Mouse (Mus musculus) myocyte (in vitro differentiated cells): Measurements from ENCODE around the gene Chd1. TPM values are rescaled to one million over a fixed set of nuclear protein-coding genes. Genes with fewer than 3 reads are reported as not detected.
"Not testable (repeated sequence)": the region's sequence is repeated elsewhere in the genome, so short reads cannot be mapped to it uniquely, and the experiment has no call there.

Source experiments
- H3K27me3 ChIP-seq: one replicate; pipeline ENCODE4 v1.6.1; 2011; ENCODE audit not compliant: control insufficient read depth, insufficient read depth, insufficient read length
- H3K36me3 ChIP-seq: one replicate; pipeline ENCODE4 v1.6.1; 2011; ENCODE audit not compliant: control insufficient read depth, insufficient read depth
- H3K4me2 ChIP-seq: one replicate; pipeline ENCODE4 v1.6.1; 2011; ENCODE audit warnings: low read depth, control low read depth
- H3K4me3 ChIP-seq: one replicate; pipeline ENCODE4 v1.5.1; 2011; ENCODE audit warnings: mild to moderate bottlenecking, control low read depth, moderate library complexity
- H3K79me2 ChIP-seq: one replicate; pipeline ENCODE4 v1.6.1; 2011; ENCODE audit not compliant: control insufficient read depth, insufficient read depth
- H3ac ChIP-seq: one replicate; pipeline ENCODE4 v1.6.1; 2011; ENCODE audit not compliant: control insufficient read depth, insufficient read length
- CEBPB ChIP-seq: IDR thresholded peaks from 2 replicates; pipeline ENCODE4 v1.6.1; 2011; ENCODE audit warnings: mild to moderate bottlenecking, moderate library complexity; ENCODE audit not compliant: poor library complexity, insufficient read depth, severe bottlenecking
- E2F4 ChIP-seq: IDR thresholded peaks from one replicate; pipeline ENCODE4 v1.6.1; 2011; ENCODE audit warnings: mild to moderate bottlenecking, control low read depth, moderate library complexity; ENCODE audit not compliant: insufficient read depth
- MAX ChIP-seq: IDR thresholded peaks from one replicate; pipeline ENCODE4 v1.6.1; 2011; ENCODE audit warnings: low read depth, mild to moderate bottlenecking, control low read depth
- MYOD1 ChIP-seq, 3 experiments: IDR thresholded peaks; one replicate each; pipeline ENCODE4 v1.6.1; 2011; ENCODE audit warnings: control low read depth in 2 of 3, low read depth in 2 of 3, mild to moderate bottlenecking in 2 of 3, moderate library complexity in 1 of 3; ENCODE audit not compliant: insufficient read length in 2 of 3, control insufficient read depth in 1 of 3
- MYOG ChIP-seq, 3 experiments: IDR thresholded peaks; one replicate each; pipeline ENCODE4 v1.6.1; 2011; ENCODE audit warnings: control low read depth in 2 of 3, low read depth in 2 of 3, mild to moderate bottlenecking in 2 of 3; ENCODE audit not compliant: insufficient read length in 2 of 3, control insufficient read depth in 1 of 3, insufficient read depth in 1 of 3
- POLR2A ChIP-seq: IDR thresholded peaks from one replicate; pipeline ENCODE4 v1.6.1; 2011; ENCODE audit warnings: low read depth, mild to moderate bottlenecking, control low read depth, moderate library complexity; ENCODE audit not compliant: insufficient read length
- POLR2AphosphoS2 ChIP-seq: IDR thresholded peaks from one replicate; pipeline ENCODE4 v1.6.1; 2011; ENCODE audit warnings: low read depth, control low read depth; ENCODE audit not compliant: insufficient read length
- REST ChIP-seq: IDR thresholded peaks from one replicate; pipeline ENCODE4 v1.6.1; 2011; ENCODE audit warnings: mild to moderate bottlenecking, control low read depth, moderate library complexity; ENCODE audit not compliant: insufficient read depth, insufficient read length
- SRF ChIP-seq: IDR thresholded peaks from one replicate; pipeline ENCODE4 v1.6.1; 2011; ENCODE audit warnings: low read depth; ENCODE audit not compliant: control insufficient read depth, insufficient read length
- TCF12 ChIP-seq: IDR thresholded peaks from one replicate; pipeline ENCODE4 v1.6.1; 2011; ENCODE audit warnings: mild to moderate bottlenecking, control low read depth; ENCODE audit not compliant: poor library complexity, insufficient read depth, severe bottlenecking
- TCF3 ChIP-seq: IDR thresholded peaks from one replicate; pipeline ENCODE4 v1.6.1; 2011; ENCODE audit warnings: low read depth, control low read depth; ENCODE audit not compliant: insufficient read length
- USF1 ChIP-seq: IDR thresholded peaks from one replicate; pipeline ENCODE4 v1.6.1; 2011; ENCODE audit warnings: low read depth, mild to moderate bottlenecking, control low read depth, moderate library complexity
- polyA plus RNA-seq: library from polyadenylated mRNA; unstranded; fragments of >200 nt; fragmentation: generic; extraction: Trizol; gene quantifications from one replicate; pipeline ENCODE4 v1.2.1, GENCODE M21; 2012; ENCODE audit warnings: missing spikeins

The Chd1 gene
- polyA plus RNA-seq, 1 experiment = 4.6 TPM

DNA sequence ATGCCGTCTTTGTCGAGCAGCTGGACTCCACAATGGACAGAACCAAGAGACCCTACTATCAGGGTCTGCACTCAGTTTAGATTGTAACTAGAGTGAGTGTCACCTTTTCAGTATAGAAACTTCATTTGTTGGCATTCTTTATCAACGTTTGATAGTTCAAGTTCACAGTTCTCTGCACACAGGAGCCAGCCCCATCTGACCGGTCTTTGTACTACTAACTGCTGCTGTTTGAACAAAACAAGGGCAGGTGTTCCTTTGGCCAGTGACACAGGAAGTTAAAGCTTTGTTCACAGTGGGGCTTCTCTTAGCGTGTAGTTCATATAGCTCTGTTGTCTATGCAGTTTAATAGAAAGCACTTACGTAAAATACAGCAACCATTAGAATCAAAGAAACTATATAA lies 43.3 kb downstream of the Chd1 start:
- Histone ChIP-seq H3K36me3 (peaks cover 46% of the 10 kb centered on the region), H3ac (no peak overlapping the region), H3K27me3 (no peaks in the 10 kb centered on the region), H3K79me2 (peaks cover 6% of the 10 kb centered on the region), H3K4me2 (no peak overlapping the region), H3K4me3 (no peak overlapping the region)
- no peak for TF ChIP-seq SRF
- no peak for TF ChIP-seq POLR2A
- TF ChIP-seq CEBPB = no peak
- TF ChIP-seq MAX = no peak
- TF ChIP-seq POLR2AphosphoS2 = no peak
- no peak for TF ChIP-seq E2F4
- TF ChIP-seq USF1 = no peak

GRCm38 (mm10) chr17:15751264-15751663 lies 46.5 kb downstream of the Chd1 start:
- H3K4me2 ChIP-seq, H3K27me3 ChIP-seq, H3K79me2 ChIP-seq, H3ac ChIP-seq, H3K4me3 ChIP-seq: not testable (repeated sequence)
- peaks cover 40% of the 10 kb centered on the region for H3K36me3 ChIP-seq

DNA sequence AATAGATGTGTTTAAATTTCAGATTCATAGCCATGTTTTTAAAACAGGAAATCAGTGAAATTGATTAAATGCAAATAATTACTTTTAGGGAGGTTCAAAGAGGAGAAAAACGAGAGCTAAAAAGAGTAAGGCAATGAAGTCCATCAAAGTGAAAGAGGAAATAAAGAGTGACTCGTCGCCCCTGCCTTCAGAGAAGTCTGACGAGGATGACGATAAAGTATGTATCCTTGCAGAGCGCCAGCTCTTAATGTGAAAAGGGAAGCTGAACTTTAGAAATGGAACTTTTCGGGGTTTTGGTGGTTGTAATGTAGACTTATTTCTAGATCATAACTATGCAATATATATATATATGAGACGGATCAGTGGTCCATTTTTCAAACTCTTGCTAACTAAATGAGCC lies 56.4 kb downstream of the Chd1 start:
- no peak overlapping the region for H3K4me3 ChIP-seq
- H3K4me2 ChIP-seq = no peak overlapping the region
- TF ChIP-seq E2F4 = no peak
- no peak for TF ChIP-seq MYOG (IDR thresholded peaks at IDR 0.05; ENCODE audit: control insufficient read depth in 1 of 3, insufficient read depth in 1 of 3, insufficient read length in 2 of 3, low read depth in 2 of 3)
- TF ChIP-seq POLR2A = no peak
- no peak for TF ChIP-seq TCF12
- no peak for TF ChIP-seq MYOD1 (IDR thresholded peaks at IDR 0.05; ENCODE audit: control insufficient read depth in 1 of 3, insufficient read length in 2 of 3, low read depth in 2 of 3)
- no peak for TF ChIP-seq SRF
- TF ChIP-seq POLR2AphosphoS2 = no peak
- TF ChIP-seq TCF3 = no peak
- TF ChIP-seq MAX = no peak
- TF ChIP-seq USF1 = no peak
- TF ChIP-seq REST = no peak
- TF ChIP-seq CEBPB = no peak
- H3ac ChIP-seq = no peak overlapping the region
- no peaks in the 10 kb centered on the region for H3K27me3 ChIP-seq
- H3K36me3 ChIP-seq = peaks cover 41% of the 10 kb centered on the region
- H3K79me2 ChIP-seq = no peaks in the 10 kb centered on the region

DNA sequence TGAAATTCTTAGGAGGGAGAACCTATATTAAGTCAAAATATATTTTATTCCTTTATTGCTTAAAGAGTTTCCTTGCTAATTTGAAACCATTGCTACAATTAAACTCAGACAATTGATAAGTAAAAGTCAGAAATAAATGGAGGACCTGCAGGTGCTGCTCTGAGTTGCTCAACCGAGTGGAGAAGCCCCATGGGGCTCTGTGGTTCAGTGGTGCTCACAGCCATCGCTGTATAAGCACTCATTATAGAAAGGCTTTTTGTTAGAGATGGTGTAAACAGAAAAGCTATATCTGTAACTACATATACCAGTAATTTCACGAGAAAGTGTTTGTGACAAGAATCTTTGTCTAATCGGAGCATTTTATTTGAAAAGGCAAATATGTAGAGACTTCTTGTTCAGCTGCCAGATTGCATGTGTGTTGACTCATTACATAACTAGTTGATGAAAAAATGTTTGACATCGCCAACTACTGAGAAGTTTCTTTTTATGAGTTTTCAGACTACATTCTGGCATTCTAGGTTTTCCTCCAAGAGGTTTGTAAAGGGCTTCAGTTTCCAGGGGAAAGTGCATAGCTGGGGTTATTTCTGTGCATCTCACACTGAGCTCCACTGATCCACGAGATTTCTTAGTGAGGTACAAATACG lies 64.4 kb downstream of the Chd1 start:
- no peaks in the 10 kb centered on the region for H3K79me2 ChIP-seq
- peaks cover 42% of the 10 kb centered on the region for H3K36me3 ChIP-seq
- no peak overlapping the region for H3ac ChIP-seq
- no peaks in the 10 kb centered on the region for H3K27me3 ChIP-seq
- TF ChIP-seq CEBPB (0 out of 2 replicates have a peak, but pooled peaks have one; percentile 33), TCF3 (no peak)
- H3K4me3 ChIP-seq = no peak overlapping the region
- H3K4me2 ChIP-seq = no peak overlapping the region

GRCm38 (mm10) chr17:15773956-15774355 lies 69.2 kb downstream of the Chd1 start:
- no peak for TF ChIP-seq MYOG (IDR thresholded peaks at IDR 0.05; ENCODE audit: control insufficient read depth in 1 of 3, insufficient read depth in 1 of 3, insufficient read length in 2 of 3, low read depth in 2 of 3)
- no peak for TF ChIP-seq TCF12
- no peak for TF ChIP-seq CEBPB
- no peak for TF ChIP-seq USF1
- H3K4me2 ChIP-seq = no peak overlapping the region
- H3K27me3 ChIP-seq = no peaks in the 10 kb centered on the region
- H3K79me2 ChIP-seq = no peaks in the 10 kb centered on the region
- H3K4me3 ChIP-seq = no peak overlapping the region
- H3K36me3 ChIP-seq = peaks cover 10% of the 10 kb centered on the region
- no peak overlapping the region for H3ac ChIP-seq

DNA sequence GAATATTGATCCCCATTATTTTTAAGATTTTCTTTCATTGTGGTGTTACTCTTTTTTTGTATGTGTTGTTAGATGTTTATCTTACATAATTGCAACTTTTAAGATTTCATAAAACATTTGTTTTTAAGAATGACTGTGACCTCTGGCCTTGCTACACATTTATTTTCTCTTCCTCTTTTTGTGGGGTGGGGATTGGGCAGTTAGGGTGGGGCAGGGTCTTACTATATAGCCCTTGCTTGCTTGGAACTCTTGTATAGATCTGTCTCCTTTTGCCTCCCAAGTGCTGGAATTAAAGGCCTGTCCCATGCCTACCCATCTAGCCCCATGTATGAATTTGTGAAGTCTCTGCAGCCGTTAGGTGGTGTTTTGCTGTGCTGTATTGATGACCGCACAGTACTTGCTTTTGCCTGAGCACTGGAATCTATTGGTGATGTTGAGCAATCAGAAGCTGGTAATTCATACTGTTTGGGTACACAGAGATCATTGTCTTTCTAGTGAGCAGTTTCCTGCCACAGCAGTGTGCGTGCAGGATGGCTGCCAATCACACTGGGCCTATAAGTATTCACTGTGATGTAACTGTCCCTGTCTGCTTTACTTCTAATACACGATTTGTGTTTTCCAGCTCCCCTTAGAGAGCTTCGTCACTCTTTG lies 69.9 kb downstream of the Chd1 start:
- TF ChIP-seq MYOG (IDR thresholded peaks at IDR 0.05; ENCODE audit: control insufficient read depth in 1 of 3, insufficient read depth in 1 of 3, insufficient read length in 2 of 3, low read depth in 2 of 3) (no peak), POLR2AphosphoS2 (no peak), E2F4 (no peak), REST (no peak), USF1 (no peak), MYOD1 (IDR thresholded peaks at IDR 0.05; ENCODE audit: control insufficient read depth in 1 of 3, insufficient read length in 2 of 3, low read depth in 2 of 3) (no peak), POLR2A (no peak), TCF12 (no peak), TCF3 (no peak), SRF (no peak), MAX (no peak)
- no peaks in the 10 kb centered on the region for H3K79me2 ChIP-seq
- H3K36me3 ChIP-seq = peaks cover 10% of the 10 kb centered on the region
- no peaks in the 10 kb centered on the region for H3K27me3 ChIP-seq
- no peak overlapping the region for H3K4me3 ChIP-seq
- H3ac ChIP-seq = no peak overlapping the region
- no peak overlapping the region for H3K4me2 ChIP-seq
